Mouse (Mus musculus) frontal cortex, postnatal 10 days (tissue): ENCODE measurements around the gene Olfml3.

ENCODE experiments used
- DNase-seq, 2 experiments: peaks; one replicate each; pipeline ENCODE4 v3.0.0; 2022; ENCODE audit warnings: low spot score in 2 of 2, mixed read lengths in 1 of 2

The Olfml3 gene

DNA sequence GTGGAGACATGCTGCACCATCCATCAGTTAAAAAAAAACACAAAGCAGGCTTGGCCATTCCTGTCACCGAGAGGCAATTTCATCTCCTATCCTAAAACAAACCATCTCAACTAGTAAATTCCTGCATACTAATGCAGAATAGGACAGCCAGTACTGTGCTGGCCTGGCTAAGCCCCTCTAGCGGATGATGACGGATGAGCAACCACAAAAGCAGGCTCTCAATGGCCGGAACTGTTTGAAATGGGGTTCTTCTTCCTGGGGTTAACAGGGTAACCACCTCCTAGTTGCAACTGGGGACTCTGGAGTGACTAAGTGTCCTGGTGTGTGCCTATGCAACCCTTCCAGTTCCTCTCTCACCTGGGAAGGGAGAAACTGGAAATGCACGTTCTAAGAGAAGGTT lies 2.5 kb upstream of the Olfml3 start:
- no peak for DNase-seq

DNA sequence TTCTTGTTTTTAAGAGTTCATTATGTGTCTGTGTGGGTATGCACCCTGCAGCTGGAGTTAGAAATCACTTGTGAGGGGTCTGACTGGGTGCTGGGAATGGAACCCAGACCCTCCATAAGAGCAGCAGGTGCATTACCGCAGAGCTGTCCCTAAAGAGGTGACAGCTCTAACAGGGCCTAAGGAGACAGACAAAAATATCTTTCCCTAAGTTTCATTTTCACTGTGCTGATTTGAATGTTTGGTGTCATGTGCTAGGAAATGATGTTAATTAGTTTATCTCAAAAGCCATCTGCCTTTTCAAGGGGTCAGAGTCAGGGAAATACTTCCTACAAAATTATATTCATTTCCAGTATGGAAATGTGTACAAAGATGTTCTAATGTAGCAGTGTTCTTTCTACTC lies 1.5 kb upstream of the Olfml3 start, which contains the start of gene Gm10964:
Gene Gm10964 (plus strand): TSS at position 38 of the 400 bp plus-strand sequence.
- DNase-seq, result no peak

DNA sequence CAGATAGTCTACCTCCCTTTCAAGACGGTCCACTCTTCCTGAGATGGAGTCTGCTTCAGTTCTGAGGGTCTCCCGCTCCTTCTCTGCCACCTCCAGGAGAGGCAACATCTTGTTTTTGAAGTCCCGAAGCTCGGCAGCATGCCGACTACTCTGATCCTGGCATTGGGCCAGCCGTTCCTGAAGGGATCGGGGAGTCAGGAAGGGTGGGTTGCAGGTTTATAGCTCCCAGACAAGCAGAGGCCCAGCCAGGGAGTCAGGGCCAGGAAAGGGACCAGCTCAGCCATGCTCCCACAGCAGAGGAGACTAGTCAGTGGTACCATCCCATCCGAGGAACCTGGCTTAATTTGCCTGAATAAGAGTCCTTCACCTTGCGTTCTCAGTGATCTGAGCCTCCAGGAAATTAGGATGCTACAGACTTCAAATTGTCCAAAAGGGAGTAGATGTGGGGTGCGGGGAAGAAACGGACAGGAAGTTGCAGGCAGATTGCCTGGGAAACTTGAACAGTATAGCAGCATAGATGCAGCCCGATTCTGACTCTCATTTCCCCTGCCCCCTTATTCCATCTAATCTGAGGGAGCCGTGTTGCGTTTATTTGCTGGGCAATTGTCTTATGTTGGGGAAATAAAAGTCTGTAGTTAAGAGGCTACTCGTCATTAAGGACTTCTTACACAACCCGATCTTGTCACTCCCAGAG lies 593 bp downstream of the Olfml3 start:
- peak; percentile 31 to 48 for DNase-seq

DNA sequence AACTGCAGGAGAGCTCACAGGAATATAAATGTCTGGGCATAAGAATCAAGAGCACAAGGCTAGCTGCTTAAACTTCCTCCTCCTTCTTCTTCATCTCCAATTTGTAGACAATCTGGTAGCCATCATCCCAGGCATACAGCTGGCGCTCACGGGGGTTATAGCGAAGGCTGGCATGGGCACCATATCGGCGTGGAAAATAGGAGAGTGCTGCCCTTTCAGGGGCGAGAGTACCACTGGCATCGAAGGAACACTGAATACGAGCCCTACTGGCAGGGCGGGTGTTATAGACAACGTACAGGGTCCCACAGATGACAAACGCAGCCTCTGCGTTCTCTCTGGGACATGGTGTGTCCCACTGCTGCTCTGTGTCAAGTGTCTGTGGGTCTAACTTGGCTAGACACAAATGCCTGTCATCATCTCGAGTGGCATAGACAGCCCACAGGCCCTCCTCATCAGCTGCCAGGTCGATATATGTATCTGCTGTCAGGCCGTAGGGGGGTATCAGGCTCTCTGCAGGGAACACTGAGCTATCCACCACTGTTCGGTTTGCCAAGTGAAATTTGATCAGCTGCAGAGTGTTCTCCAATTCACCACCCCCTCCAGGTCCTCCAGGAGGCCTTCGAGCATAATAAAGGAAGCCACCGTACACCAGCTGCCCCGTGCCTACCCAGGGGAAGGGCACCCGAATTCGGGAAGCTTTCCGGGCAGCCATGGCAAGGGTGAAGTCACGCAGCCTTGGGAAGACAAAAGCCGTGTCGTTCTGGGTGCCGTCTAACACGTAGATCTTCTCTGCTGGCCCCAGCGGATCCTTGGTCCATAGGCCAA lies 1.8 kb downstream of the Olfml3 start:
- no peak for DNase-seq

DNA sequence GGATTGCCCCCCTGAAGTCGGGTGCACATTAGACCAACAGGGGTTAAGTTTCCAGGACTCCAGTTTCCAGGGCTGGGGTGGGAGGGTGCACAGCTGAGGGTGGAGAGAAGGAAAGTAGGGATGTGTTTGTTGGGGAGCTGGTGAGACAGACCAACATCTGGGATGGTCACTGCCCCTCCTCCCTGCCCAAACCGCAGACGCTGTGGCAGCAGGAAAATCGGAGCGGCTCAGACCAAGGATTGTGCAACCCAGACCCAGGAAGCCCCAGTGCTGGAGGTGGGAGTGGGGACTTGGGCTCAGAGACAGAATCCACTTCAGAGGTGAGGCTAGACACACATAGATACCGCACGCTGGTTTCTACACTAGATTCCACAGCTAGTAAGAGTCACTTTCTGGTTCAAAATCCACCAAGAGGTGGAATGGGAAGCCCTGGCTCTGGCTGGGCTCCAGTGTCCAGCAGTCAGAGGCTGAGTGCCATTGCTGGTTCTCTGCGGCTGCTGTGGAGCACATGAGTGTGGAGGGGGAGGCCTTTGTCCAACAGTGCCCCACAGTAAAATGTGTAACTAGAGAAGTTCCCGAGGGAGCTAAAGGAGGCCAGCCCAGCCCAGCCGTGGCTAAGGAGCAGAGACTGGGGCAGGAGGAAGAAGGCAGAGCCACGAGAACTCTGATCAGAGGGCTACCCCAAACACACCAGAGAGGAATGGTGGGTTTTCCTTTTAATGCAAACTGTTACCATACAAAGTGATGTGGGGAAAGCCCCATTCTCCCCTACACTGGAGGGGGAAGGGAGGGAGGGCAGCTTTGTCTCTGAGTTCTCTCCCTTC lies 2.9 kb downstream of the Olfml3 start:
- peak; percentile 31 to 34 for DNase-seq

DNA sequence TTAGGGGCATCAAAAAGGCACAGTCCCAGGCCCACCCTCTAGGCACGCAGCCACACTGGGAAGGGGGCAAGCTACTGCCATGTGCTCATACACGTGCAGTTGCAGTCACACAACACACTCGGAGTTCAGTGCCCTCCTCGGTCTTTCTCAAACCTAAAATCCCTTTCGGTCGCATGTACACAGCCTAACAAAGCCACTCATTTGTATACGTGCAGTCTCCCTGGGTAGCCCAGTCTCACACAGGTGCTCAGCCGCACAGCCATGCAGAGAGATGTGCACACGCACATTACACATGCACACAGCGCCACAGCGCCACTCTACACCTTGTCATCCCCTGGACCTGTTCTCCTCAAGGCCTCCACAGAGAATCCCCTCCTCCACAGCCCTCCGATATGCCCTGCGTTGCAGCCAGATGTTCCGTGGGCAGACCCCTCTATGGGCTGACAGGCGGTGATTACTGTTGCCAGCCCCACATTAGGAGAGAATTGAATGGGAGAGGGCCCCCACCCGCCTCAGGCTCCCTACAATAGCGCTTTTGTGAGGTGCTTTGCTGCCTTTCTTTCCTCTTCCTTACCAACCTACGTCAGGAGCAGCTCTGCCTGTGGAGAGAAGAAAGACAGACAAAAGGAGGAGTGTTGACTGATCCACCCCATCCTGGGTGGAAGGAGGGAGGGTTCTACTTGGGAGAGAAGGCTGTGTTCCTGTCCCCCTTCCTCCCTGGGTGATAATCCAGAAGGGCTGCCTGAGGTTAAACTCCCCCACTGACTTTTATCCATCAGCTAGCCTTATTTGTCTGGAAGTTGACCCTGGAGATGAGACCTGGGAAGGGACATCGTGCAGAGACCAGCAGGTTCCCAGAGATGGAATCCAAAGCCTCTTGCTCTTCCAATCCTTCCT lies 3.8 kb downstream of the Olfml3 start:
- DNase-seq, result peak; percentile 66 to 67

DNA sequence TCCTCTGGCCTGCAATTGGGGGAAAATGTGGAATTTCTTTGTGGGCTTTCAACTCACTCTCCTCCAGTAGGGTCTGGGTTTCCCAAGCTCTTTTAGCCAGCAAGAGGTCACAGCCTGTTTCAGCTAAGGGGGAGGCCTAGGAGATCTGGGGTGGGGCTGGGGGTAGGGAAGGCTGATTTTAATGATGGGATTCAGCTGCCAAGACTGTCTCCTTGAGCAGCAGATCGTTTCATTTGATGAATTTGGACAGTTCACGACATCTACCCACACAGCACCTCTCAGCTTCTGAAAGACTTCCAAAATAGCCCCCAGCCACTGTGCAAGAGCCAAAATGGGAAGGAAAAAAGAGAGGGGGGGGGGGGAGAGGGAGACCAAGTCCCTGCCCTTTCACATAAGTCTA lies 4.6 kb downstream of the Olfml3 start:
- no peak for DNase-seq

DNA sequence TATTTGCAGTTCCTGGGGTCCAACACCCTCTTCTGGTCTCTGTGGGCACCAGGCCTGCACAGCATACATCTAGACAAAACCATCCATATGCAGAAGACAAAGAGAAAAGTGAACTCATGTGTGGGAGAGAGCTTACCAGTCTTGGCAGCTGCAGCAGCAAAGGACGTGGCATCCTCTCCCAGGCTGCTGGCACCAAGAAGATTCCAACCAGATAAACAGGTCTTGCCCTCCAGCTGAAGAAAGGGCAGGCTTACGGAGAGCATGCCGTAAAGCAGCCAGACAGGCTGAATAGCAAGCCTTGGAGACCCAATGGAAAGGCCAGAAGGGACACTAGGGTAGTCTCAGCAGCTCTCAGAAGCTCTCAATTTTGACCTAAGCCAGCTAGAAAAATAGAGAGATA lies 5.7 kb downstream of the Olfml3 start:
- DNase-seq, result no peak

DNA sequence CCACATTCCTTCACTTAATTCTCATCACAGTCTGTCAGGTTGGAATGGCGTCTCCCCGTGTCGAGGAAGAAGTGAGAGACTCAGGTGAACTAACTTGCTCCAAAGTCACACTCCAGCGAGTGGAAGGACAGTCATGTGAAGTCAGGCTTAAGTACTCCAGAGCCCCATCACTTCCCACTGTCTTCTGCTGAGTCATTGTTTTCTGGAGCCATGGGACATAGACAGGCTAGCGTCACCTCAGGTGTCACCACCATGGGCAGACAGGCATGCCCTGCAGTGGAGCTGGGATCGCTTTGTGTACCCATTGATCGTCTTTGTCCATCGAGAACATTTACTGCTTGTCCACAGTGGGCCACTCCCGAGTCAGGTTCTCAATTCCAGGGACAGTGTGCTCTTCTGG lies 8.0 kb downstream of the Olfml3 start:
- no peak for DNase-seq

DNA sequence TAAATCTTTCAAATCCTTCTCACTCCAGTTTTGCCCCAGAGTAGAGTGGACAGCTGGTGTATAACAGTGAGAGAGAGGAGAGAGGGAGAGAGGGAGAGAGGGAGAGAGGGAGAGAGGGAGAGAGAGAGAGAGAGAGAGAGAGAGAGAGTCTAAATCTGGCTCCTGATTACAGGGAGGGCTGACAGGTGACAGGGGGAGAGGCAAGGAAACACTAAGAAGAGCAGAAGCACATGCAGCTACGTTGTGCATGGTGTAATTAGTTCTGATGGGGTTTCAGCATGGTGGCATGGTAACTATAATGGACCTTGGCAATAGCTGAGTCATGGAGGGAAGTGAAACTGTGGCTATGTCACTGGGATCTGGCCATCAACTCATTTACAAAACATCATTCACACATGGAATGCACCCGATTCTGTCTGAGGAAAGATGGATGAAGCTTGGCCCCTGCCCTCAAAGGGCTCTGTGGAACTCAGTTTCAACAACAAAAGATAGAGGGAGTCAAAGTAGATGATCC lies 9.9 kb downstream of the Olfml3 start:
- no peak for DNase-seq

DNA sequence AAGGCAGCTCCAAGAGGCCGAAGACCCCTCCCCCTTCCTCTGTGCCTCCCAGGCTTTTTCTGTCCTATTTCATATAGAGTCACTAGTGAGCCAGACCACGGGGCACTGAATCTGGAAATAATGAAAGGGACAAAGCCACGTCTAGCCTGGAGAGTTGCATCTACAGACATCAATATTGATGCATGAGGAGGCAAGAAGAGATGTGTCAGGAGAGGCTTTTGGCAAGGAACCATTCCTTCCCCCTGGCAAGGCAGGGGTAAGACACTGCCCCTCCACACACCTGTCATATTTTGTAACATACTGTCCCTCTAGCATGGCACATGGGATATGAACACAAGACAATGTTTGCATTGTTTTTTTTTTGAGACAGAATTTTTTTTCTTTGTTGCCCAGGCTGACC lies 11.2 kb downstream of the Olfml3 start:
- DNase-seq, result no peak

DNA sequence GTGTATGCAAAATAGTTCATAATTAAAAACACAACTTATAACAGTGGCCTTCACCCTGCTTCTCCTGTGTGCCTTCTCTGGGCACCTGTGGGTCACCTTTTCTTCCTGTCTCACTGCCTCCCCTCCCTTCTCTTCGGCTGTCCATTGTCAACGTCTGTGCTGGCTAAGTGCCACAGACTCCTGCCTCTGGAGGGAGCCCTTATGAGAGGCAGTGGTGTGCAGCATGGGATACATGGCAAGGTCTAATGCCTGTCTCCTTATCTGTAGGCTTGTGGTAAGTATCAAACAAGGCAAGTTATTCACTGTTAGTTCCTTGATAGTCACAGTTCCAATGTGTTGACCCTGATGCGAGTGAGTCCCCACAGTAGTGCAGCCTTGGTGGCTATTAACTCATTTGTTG lies 13.7 kb downstream of the Olfml3 start:
- DNase-seq, result no peak

DNA sequence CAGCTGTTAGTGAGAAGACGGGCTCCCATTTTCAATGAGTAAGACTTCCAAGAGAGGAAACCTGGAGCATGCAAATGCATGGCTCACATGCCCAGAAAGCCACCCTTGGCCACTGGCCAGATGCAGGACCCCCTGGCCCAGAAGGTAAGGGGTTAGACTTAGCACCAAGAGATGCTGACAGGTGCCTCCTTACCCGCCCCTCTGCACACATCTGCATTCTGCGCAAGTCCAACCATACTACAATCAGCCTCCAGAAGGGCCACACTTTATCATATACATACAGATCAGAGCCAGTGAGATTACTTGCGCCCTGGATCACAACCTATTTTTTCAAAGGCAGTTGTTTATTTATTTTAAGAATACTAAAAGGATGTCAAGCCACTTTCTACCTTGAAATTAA lies 19.1 kb downstream of the Olfml3 start:
- DNase-seq, result no peak

DNA sequence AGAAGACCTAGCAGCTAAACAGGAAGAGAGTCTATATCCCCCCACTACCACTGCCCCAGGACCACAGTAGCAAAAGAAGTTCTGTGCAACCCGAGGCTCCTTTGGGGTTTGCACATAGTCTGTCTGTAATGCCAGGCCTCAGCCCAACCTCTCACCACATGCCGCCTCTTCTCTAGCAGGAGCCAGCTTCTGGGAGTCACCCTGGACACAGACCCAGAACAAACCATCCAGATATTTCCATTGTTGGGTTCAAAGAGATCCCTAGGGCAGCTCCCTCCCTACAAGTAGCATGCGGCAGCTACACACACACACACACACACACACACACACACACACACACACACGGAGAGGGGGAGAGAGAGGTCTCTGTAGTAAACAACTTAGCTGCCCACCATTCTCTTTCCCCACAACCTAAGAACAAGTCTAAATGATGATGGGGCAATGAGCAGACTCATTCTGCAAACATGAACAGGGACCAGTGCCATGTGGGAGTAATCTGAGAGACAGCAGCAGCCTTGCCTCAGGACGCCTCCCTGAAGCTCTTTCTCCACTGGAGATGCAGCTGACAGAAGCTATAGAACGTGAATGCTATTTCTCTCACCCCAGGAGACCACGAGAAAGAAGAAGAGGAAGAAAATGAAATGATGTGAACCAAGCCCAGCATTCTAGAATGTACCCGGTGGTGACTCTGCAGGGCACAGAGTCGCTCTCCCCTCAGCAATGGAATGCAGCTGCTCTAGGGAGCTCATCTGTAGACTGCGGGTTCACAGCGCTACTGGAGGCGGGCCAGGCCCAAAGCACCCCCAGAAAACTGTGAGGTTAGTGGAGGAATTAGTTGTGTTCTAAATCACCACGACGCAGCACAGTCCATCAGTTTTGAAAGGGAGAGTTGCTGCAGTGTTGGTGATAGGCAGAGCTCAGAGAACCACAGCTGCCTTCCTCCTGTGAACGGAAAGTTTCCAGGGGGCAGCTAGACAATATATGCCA lies 20.7 kb downstream of the Olfml3 start:
- no peak for DNase-seq

DNA sequence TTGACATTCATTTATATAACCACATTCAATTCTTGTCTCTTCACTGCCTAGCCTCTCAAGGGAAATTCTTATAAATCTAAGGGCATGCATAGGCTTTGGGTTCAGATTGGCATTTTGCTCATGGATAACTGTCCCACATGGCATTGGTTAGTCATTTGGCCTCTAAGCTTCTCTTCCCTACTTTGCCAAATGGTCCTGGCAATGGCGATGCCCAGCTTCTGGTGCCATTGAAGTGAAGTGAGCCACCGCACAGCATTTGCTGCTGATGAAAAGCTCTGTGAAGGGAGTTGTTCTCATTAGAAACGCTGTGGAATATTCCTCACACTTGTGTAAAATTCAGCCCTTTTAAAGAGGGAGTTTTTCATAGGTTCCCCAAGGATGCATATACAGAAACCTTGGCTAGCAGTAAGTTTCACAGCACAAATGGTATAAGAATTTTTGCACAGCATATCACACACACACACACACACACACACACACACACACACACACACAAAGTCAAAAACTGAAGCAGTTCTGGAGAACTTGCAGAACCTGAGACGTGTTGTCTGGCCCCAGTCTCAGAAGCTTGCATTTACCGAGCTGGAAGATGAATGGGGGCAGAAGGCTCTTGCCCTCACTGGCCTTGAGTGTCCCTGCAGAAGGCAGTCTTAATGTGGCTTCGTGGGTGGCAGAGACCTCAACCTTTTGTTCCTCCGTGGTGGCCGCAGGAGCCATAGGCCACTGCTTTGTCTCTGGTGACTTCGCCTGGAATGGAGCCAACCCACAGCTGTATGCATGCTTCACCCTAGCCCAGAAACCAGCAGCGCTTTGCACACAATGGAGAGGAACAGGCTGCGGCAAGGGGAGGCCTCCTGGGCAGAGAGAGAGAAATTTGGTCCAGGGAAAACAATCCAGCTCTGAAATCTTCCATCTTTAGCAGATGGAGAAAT lies 21.8 kb downstream of the Olfml3 start:
- no peak for DNase-seq

DNA sequence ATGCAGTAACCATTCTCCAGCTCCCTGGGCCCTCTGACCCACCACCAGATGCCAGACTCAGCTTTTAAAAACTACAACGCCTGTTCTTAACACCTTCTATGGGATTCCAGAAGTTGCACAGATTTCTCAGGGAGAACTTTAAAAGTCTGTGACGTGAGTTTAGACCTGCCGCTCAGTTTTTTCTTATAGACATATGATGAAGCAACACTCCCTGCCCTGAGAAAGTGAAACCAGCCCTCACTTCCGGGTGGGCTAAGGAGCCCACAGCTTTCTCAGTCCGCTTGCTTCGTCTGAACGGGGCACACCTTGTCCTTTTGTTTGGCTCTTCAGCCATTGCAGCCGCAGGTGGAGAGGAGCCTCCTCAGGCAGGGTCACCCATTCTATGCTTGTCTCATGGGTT lies 22.9 kb downstream of the Olfml3 start:
- DNase-seq, result no peak

DNA sequence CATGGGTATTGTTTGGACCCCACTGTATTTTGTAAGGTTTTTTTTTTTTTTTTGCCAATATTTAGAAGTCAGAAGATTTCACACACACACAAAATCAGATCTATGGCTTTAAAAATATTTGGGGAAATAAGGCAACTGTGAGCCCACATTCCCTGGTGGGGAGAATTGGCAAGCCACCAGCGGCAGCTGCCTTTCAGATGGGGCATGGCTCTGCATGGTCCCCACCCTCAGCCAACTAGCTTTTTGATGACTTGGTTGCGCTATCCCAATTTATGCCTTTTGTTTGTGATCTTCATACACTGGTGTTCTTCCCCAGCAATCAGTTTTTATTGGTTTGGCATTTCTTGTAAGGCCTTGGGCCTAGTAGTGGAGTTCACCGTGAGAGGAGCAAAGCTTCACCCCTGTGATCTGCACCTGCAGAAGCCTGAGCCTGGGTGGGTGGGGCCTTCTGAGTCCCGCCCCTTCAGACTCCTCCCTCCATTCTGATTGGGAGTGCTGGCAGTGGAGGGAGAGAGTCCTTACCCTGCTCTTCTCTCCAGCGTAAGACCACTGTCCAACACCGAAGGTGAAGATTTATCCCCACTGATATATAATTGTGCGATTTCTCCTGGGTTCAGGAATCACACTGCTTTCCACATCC lies 23.4 kb downstream of the Olfml3 start:
- DNase-seq, result no peak

DNA sequence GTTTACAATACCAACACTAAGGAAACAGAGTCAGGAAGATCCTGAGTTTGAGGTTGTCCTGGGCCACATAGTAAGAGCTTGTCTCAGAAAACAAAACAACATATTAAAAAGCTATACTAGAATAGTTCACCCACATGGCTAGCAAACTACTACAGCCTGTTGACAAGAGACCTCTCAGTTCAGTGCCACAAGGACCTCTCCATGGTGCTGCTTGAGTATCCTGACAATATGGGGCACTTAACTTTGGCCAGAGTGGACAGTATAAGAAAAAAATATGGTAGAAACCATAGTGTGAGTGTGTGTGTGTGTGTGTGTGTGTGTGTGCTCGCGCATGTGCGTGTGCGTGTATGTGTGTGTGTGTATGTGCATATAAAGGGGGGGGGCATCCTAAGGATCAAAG lies 25.6 kb downstream of the Olfml3 start:
- no peak for DNase-seq
